In the genomic region with DNA sequence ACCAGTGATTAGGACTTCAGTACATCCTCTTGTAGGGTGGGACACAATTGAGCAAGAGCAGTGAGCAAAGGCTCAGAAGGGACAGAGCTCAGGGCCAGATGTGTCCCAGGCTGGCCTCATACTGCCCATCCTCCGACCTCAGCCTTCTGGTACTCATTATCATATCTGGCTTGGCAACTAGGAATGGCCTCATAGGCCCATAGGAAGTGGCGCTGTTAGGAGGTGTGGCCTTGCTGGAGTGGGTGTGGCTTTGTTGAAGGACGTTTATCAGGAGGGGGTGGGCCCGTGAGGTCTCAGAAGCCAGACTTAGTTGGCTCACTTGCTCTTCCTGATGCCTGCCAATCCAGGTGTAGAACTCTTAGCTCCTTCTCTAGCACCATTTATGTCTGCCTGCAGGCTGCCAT, we compare ENCODE assay signal across 13 mouse cellular contexts. TPM values are rescaled to one million over a fixed set of nuclear protein-coding genes. Genes with fewer than 3 reads are reported as not detected.
A peak's percentile ranks its signal among the peaks of the same experiment; 100 is the strongest.
DNase-seq lines count a peak whose midpoint lies in the region; ATAC-seq and TF ChIP-seq lines count a peak whose summit lies in the region.
"Had no signal": no experiment of that assay in that cellular context is flagged by ENCODE, and none has a peak within 500 bp of the region (broad histone marks: within the 10 kb centered on the region; RNA-seq: fewer than 3 reads in every experiment).

No protein-coding gene starts in this region.

- peak overlapping the region; percentile 97 for H3K27ac ChIP-seq in intestine, postnatal 0 days (ENCODE audit: low read depth, low read length)
- H3K27ac ChIP-seq: hindbrain, embryonic 10.5 days had no signal

- ATAC-seq in intestine, postnatal 0 days = peak; percentile 67
- peak; percentile 68 for ATAC-seq in megakaryocyte-erythroid progenitor cell, adult 5-6 weeks (replicated peaks; ENCODE audit: low FRiP score, low TSS enrichment, poor library complexity, severe bottlenecking)

- H3K9ac ChIP-seq in intestine, postnatal 0 days (ENCODE audit: low read depth, low read length) = 0 out of 2 replicates have a peak overlapping the region, but pooled peaks have one; percentile 51

- H3K9me3 ChIP-seq in intestine, postnatal 0 days (ENCODE audit: control insufficient read depth) = no peaks in the 10 kb centered on the region

- 19% methylated on average over 4 of the region's 4 CpGs for WGBS in intestine, postnatal 0 days

- H3K36me3 ChIP-seq in intestine, postnatal 0 days (ENCODE audit: control insufficient read depth, insufficient read depth) = no peaks in the 10 kb centered on the region
- H3K36me3 ChIP-seq: hindbrain, embryonic 10.5 days had no signal

- H3K4me1 ChIP-seq in intestine, postnatal 0 days (replicated peaks; ENCODE audit: control insufficient read depth, insufficient read depth, low read length) = peaks cover 8% of the 10 kb centered on the region; the same call in 1 of the 2 replicates

- peak; percentile 43 for DNase-seq in embryo, embryonic 10 days (ENCODE audit: low spot score)
- no peak for DNase-seq in embryo, embryonic 11 days
- peak; percentile 56 for DNase-seq in NIH3T3 (ENCODE audit: low read depth)
- no peak for DNase-seq in thymus, postnatal 0 days (ENCODE audit: low spot score)
- no peak for DNase-seq in kidney, postnatal 36 days
- DNase-seq in layer of hippocampus, adult 18-20 months (ENCODE audit: low spot score in 2 of 2) = no peak
- DNase-seq: B cell, adult 2 months; cerebellum, adult 9-11 months; gastrocnemius, postnatal 36 days; kidney, postnatal 4 days had no signal

- H3K4me2 ChIP-seq in intestine, postnatal 0 days (replicated peaks; ENCODE audit: low read depth) = peak overlapping the region; percentile 58

- no peaks in the 10 kb centered on the region for H3K27me3 ChIP-seq in intestine, postnatal 0 days (replicated peaks; ENCODE audit: control insufficient read depth, insufficient read depth, low read length)

- 0 out of 2 replicates have a peak, but pooled peaks have one; percentile 19 for TF ChIP-seq CTCF in intestine, postnatal 0 days (IDR thresholded peaks at IDR 0.05; ENCODE audit: low read depth)

- no peak overlapping the region; the same call in 1 of the 2 replicates for H3K4me3 ChIP-seq in intestine, postnatal 0 days (ENCODE audit: low read depth, low read length)
- H3K4me3 ChIP-seq: hindbrain, embryonic 10.5 days had no signal

RNA-seq across cellular contexts. Expression of gene Jade2, which starts 18.3 kb away (rescaled TPM):
- polyA plus RNA-seq in intestine, postnatal 0 days (2015; fragmentation: Nextera tagmentation; extraction: Ambion mirVana) = 1.7 and 2.1 TPM in 2 replicates
- total RNA-seq in megakaryocyte-erythroid progenitor cell, adult 5-6 weeks (2014; fragmentation: Nextera tagmentation) = 11.1 and 12.1 TPM in 2 replicates
- 7.1 and 8.9 TPM in 2 replicates for total RNA-seq in megakaryocyte-erythroid progenitor cell, adult 5-6 weeks (2017)
- polyA plus RNA-seq in thymus, postnatal 0 days (2015; fragmentation: Nextera tagmentation; extraction: Ambion mirVana) = 6.8 TPM in 2 replicates
- total RNA-seq in layer of hippocampus, adult 18-20 months (2021) = 10 to 100 TPM; 54.5 to 60.0 TPM

Comparison
In these comparisons a context has a peak if more than half of its experiments do, and no peak if none do; other contexts are left out.
1. DNase-seq: peak in embryo, embryonic 10 days (single experiment) and NIH3T3 (single experiment); none in embryo, embryonic 11 days (single experiment), thymus, postnatal 0 days (single experiment), kidney, postnatal 36 days (0 of 2) and layer of hippocampus, adult 18-20 months (0 of 2).
2. RNA of gene Jade2, which starts 18.3 kb away (total RNA-seq): 54.5 to 60.0 TPM in layer of hippocampus, adult 18-20 months; 7.1 to 12.1 TPM in megakaryocyte-erythroid progenitor cell, adult 5-6 weeks; every median in the first group is over 4 times any median in the second.